Mouse (Mus musculus) midbrain, embryonic 14.5 days (tissue): ENCODE data around the gene Myo1d. TPM values are rescaled to one million over a fixed set of nuclear protein-coding genes. Genes with fewer than 3 reads are reported as not detected.

ENCODE experiments used
- ATAC-seq: fragments of 200-750 bp; cut with Nextera tagmentation; 2 replicates; pipeline ENCODE4 v1.8.0; 2017; ENCODE audit warnings: moderate number of reproducible peaks, moderate library complexity; ENCODE audit not compliant: low FRiP score, low TSS enrichment
- DNase-seq: peaks from one replicate; pipeline ENCODE4 v3.0.0-alpha.2; 2015
- H3K27ac ChIP-seq: fragments of 300-500 bp; sonication (generic); replicated peaks from 2 replicates; pipeline ENCODE4 v1.5.1; 2014; ENCODE audit warnings: mild to moderate bottlenecking, low read depth, low read length, moderate library complexity
- H3K27me3 ChIP-seq: fragments of 300-500 bp; sonication (generic); 2 replicates; pipeline ENCODE4 v1.6.1; 2014; ENCODE audit warnings: low read length, control low read depth, mixed read lengths; ENCODE audit not compliant: control insufficient read depth, insufficient read depth
- H3K36me3 ChIP-seq: fragments of 300-500 bp; sonication (generic); 2 replicates; pipeline ENCODE4 v1.6.1; 2014; ENCODE audit warnings: low read length, control low read depth; ENCODE audit not compliant: control insufficient read depth, insufficient read depth
- H3K4me1 ChIP-seq: fragments of 300-500 bp; sonication (generic); 2 replicates; pipeline ENCODE4 v1.6.1; 2014; ENCODE audit warnings: mild to moderate bottlenecking, antibody characterized with exemption, low read length, control low read depth; ENCODE audit not compliant: control insufficient read depth, insufficient read depth
- H3K4me2 ChIP-seq: fragments of 300-500 bp; sonication (generic); 2 replicates; pipeline ENCODE4 v1.6.1; 2014; ENCODE audit warnings: mild to moderate bottlenecking, low read length, moderate library complexity
- H3K4me3 ChIP-seq: fragments of 300-500 bp; sonication (generic); replicated peaks from 2 replicates; pipeline ENCODE4 v1.5.1; 2014; ENCODE audit warnings: low read depth, low read length
- H3K9ac ChIP-seq: fragments of 300-500 bp; sonication (generic); replicated peaks from 2 replicates; pipeline ENCODE4 v1.6.1; 2014; ENCODE audit warnings: mild to moderate bottlenecking, low read length, moderate library complexity
- H3K9me3 ChIP-seq: fragments of 300-500 bp; sonication (generic); 2 replicates; pipeline ENCODE4 v1.6.1; 2016; ENCODE audit warnings: low read length, control low read depth, mixed read lengths; ENCODE audit not compliant: control insufficient read depth
- WGBS: fragments of 180-500 bp; shearing (Covaris S2); extraction: QIAGEN DNeasy Blood & Tissue Kit; methylation state at CpG from one replicate; pipeline ENCODE4 v1.1.7; 2014; 5-methylcytosine and 5-hydroxymethylcytosine counted together
- polyA plus RNA-seq: library from polyadenylated mRNA; unstranded; fragments of >200 nt; fragmentation: Nextera tagmentation; extraction: Ambion mirVana; gene quantifications from 2 replicates; pipeline ENCODE4 v1.2.1, GENCODE M21; 2014

Myo1d gene
- polyA plus RNA-seq, 1 experiment from 2014 or later = 2.6 TPM

DNA sequence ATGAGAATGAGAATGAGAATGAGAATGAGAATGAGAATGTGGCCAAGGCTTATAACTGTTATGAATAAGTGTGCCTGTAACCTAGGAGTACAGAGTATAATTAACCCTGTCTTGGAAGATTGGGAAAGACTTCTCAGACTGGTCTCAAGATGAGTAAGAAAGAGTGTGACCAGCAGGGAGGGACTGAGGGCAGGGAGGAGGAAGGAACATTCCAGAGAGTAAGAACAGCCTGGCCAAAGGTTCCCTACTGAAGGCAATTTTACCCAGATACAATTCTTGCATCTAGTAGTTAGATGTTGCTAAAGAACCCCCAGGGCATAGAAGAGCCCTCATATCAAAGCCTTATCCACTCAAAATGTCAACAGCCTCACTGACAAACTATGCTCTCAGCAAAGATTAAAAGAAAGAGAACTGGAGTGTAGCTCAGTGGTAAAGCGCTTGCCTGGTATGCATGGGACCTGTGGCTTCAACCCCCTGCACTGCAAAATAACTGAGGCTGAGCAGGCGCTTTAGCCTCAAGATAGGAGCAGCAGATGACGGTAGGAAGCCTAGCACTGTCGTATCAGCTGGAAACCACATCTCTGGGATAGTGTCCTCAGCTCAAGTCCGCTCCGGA is 7.1 kb downstream of the Myo1d start:
- Histone ChIP-seq H3K36me3 (no peaks in the 10 kb centered on the region), H3K27ac (no peak overlapping the region), H3K4me1 (no peaks in the 10 kb centered on the region), H3K4me3 (no peak overlapping the region), H3K9ac (no peak overlapping the region), H3K27me3 (no peaks in the 10 kb centered on the region), H3K4me2 (no peak overlapping the region), H3K9me3 (no peaks in the 10 kb centered on the region)
- DNase-seq (no peak), ATAC-seq (no peak)
- WGBS = 89% methylated on average over 6 of the region's 6 CpGs

DNA sequence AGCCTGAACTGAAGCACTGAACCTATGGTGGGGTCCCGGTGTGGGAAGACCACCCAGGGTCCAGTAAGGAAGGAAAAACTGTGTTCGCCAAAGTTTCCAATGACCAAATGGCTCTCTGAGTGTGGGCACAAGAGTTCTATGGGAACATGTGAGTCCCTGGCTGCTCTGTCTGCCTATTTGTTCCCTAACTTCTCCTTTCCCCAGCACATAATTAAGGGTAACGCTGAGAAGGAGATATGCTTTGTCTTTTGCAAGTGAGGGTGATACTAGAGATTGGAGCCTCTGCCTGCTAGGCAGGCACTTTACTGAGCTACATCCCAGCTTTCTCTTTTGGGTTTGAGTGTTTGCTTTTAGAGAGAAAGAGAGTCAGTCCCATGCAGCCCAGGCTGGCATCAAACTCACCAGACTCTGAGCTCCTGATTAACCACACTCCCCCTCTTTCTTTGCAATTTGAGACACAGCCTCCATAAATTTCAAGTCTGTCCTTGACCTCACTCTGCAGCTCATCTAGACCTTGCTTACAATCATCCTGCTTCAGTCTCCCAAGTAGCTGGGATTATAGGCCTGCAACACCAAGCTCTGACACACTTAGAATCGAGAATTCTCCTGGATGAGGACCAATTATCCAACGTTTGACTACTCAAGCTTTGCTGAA is 8.1 kb downstream of the Myo1d start:
- H3K4me1 ChIP-seq = no peaks in the 10 kb centered on the region
- no peak overlapping the region for H3K4me3 ChIP-seq
- no peaks in the 10 kb centered on the region for H3K27me3 ChIP-seq
- H3K4me2 ChIP-seq = no peak overlapping the region
- no peak overlapping the region for H3K27ac ChIP-seq
- no peak overlapping the region for H3K9ac ChIP-seq
- H3K9me3 ChIP-seq = no peaks in the 10 kb centered on the region
- no peak for DNase-seq
- H3K36me3 ChIP-seq = no peaks in the 10 kb centered on the region
- ATAC-seq = no peak
- WGBS = 89% methylated on average over 5 of the region's 5 CpGs

DNA sequence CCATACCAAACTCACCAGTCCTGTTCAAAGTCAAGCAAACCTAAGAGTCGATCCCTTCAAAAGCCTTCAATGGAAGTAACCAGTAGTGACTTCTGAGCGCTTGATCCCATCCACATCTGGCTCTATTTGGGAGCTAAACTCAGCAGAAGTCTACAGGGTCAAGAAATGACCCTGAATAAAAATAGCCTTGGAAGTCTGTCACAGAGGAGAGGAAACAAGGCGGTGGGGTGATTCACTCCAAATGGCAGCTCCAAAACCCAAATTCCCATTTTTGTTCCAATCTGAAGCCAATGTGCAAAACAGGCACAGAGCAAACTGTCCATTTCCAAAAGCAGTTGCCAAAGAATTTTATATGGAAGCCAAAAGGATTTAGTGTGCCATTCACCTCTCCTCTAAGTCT is 8.6 kb downstream of the Myo1d start:
- Histone ChIP-seq H3K4me2 (no peak overlapping the region), H3K4me1 (no peaks in the 10 kb centered on the region), H3K36me3 (no peaks in the 10 kb centered on the region), H3K4me3 (no peak overlapping the region), H3K9ac (no peak overlapping the region), H3K9me3 (no peaks in the 10 kb centered on the region), H3K27me3 (no peaks in the 10 kb centered on the region), H3K27ac (no peak overlapping the region)
- 83% methylated on average over 3 of the region's 3 CpGs for WGBS
- DNase-seq = no peak
- ATAC-seq = no peak

DNA sequence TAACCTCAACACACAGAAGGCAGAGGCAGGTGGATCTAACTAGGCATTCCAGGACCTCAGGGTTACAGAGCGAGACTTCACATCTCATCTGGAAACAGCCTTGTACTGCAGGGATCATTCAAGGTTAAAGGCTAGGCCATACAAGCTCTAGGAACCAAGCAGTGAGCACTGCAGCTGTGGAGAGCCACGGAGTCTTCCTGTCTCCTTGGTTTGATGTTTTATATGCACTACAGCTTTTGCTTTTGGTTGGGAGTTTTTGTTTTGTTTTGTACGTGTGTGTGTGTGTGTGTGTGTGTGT is 12.6 kb downstream of the Myo1d start:
- H3K9me3 ChIP-seq = no peaks in the 10 kb centered on the region
- 73% methylated on average over 3 of the region's 3 CpGs for WGBS
- no peak overlapping the region for H3K9ac ChIP-seq
- no peak overlapping the region for H3K4me2 ChIP-seq
- no peak overlapping the region for H3K4me3 ChIP-seq
- H3K36me3 ChIP-seq = no peaks in the 10 kb centered on the region
- no peak overlapping the region for H3K27ac ChIP-seq
- ATAC-seq = no peak
- no peaks in the 10 kb centered on the region for H3K4me1 ChIP-seq
- H3K27me3 ChIP-seq = no peaks in the 10 kb centered on the region
- no peak for DNase-seq

DNA sequence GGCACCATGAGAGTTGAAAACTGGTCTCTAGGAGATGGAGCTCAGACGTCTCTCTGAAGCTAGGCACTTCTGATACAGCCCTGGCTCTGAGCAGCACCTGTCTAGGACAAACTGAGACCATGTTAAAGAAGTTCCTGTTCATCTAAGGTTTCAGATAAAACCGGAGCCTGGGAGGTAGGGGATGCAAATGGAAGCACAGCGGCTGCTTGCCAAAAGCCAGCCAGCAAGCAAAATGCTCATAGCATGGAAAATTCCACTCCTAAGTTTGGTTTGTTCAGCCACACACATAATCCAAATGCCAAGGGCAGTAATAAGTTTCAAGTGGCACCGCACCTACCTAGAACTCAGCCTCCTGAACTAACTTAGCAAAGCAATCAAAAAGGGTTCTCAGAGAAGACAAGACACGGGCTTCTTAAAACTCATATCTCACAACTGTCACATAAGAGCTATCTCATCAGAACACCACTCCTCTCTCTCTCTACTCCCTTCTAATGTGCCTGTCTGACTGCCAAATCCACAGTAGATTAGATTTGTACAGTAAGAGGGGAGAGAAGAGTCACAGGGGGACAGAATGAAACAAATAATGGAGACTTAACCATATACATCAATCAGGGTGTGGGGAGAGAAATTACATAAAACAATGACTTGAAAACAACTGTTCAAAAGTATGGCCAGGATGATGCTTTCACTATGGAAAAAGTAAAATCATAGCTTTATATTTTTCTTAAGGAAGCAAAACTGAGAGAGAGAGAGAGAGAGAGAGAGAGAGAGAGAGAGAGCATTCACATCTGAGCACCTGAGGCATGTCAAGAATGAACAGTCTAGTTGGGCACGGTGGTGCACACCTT is 13.1 kb downstream of the Myo1d start:
- no peak for DNase-seq
- no peak overlapping the region for H3K9ac ChIP-seq
- no peak overlapping the region for H3K27ac ChIP-seq
- H3K27me3 ChIP-seq = no peaks in the 10 kb centered on the region
- no peak overlapping the region for H3K4me3 ChIP-seq
- no peaks in the 10 kb centered on the region for H3K36me3 ChIP-seq
- no peaks in the 10 kb centered on the region for H3K9me3 ChIP-seq
- H3K4me1 ChIP-seq = no peaks in the 10 kb centered on the region
- no peak for ATAC-seq
- H3K4me2 ChIP-seq = no peak overlapping the region
- 82% methylated on average over 6 of the region's 6 CpGs for WGBS

DNA sequence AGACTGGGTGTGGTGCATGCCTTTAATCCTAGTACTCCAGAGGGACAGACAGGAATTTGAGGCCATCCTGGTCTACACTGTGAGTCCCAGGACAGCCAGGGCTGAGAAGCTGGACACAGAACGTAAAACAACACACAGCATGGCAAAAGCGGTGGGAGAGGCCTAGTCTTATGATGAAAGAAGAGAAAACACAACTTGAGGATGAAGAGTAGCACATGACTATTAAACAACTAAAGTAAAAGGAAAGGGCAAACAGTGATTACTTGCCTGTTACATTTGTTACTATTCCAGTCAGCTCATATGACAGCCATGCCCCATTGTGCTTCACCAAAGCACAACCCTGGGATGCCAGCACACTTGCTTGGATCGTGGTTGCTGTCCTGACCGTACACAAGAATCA is 13.8 kb downstream of the Myo1d start:
- no peaks in the 10 kb centered on the region for H3K27me3 ChIP-seq
- no peaks in the 10 kb centered on the region for H3K9me3 ChIP-seq
- H3K4me3 ChIP-seq = no peak overlapping the region
- H3K4me1 ChIP-seq = no peaks in the 10 kb centered on the region
- H3K4me2 ChIP-seq = no peak overlapping the region
- H3K27ac ChIP-seq = no peak overlapping the region
- no peak overlapping the region for H3K9ac ChIP-seq
- WGBS = 93% methylated on average over 4 of the region's 4 CpGs
- DNase-seq (no peak), ATAC-seq (no peak)
- no peaks in the 10 kb centered on the region for H3K36me3 ChIP-seq

DNA sequence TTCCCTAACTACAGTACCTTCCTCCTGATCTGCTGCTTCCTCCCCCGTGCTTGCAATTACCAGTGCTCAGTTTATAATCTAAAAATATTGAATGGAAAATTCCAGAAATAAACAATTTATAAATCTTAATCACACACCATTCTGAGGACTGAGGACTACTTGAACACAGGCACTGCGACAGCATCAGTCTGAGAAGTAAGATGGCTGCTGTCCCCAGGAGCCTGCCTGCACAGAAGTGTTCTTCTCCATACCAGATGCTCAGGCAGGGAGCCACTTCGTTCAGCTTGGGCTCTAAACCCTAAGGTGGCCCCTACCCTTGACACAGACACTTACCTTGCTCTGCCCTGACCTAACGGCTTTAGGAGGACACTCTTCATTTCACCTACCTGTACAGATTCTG is 17.8 kb downstream of the Myo1d start:
- ATAC-seq (no peak), DNase-seq (no peak)
- H3K27me3 ChIP-seq = no peaks in the 10 kb centered on the region
- no peaks in the 10 kb centered on the region for H3K9me3 ChIP-seq
- H3K36me3 ChIP-seq = no peaks in the 10 kb centered on the region
- H3K4me1 ChIP-seq = no peaks in the 10 kb centered on the region
- no peak overlapping the region for H3K4me3 ChIP-seq
- H3K9ac ChIP-seq = no peak overlapping the region
- no peak overlapping the region for H3K27ac ChIP-seq
- H3K4me2 ChIP-seq = no peak overlapping the region
- 78% methylated on average over 4 of the region's 4 CpGs for WGBS

DNA sequence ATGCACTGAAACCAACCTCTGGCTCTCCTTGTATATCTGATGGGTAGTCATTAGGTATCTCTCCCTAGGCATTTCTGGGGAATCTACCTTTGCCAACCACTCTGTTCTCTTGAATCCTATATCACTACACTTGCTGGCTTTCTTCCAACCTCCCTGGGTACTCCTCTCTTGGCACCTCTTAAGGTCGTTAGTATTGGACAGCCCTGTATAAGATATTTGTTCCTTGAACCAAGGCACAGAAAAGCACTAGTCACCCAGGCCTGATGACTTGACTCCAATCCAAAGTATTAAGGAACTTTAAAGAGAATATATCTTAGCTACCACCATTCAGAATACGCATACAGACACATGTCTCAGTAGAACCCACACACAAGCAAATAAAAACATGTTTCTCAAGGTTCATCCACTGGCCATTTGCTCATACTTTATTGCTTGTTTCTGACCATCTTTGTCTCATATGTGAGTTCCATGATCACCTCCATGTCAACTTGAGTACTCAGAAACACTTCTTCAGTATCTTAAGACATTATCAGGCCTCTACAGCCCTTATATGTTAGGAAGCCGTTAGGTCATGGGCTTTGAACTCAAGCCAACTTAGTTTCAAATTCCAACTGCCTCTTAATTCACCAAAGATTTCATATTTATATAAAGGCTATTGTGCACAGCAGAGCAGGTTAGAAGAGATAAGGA is 18.4 kb downstream of the Myo1d start:
- Histone ChIP-seq H3K27me3 (no peaks in the 10 kb centered on the region), H3K9me3 (no peaks in the 10 kb centered on the region), H3K4me1 (no peaks in the 10 kb centered on the region), H3K4me3 (no peak overlapping the region), H3K27ac (no peak overlapping the region), H3K9ac (no peak overlapping the region), H3K4me2 (no peak overlapping the region), H3K36me3 (no peaks in the 10 kb centered on the region)
- 93% methylated on average over 3 of the region's 3 CpGs for WGBS
- no peak for ATAC-seq
- no peak for DNase-seq
